Mouse (Mus musculus) megakaryocyte progenitor cell, adult 5-6 weeks (primary cell): ENCODE results near the gene Cox5b. TPM values are rescaled to one million over a fixed set of nuclear protein-coding genes. Genes with fewer than 3 reads are reported as not detected.
"Not testable (repeated sequence)": the region's sequence is repeated elsewhere in the genome, so short reads cannot be mapped to it uniquely, and the experiment has no call there.

Source experiments
- ATAC-seq: replicated peaks from 2 replicates; pipeline ENCODE4 v1.8.0; 2016; ENCODE audit warnings: mild to moderate bottlenecking, moderate TSS enrichment, inconsistent platforms; ENCODE audit not compliant: poor library complexity
- total RNA-seq, 2 experiments: library from RNA; stranded (forward) in 1 of 2; stranded (reverse) in 1 of 2; fragments of 157-497, 149-512 nt in 1 of 2; fragments of 200-1000 nt in 1 of 2; gene quantifications; 2 replicates each; pipeline versions ENCODE4 v1.2.3 to v1.2.4; 2015 to 2017

Cox5b gene
- total RNA-seq (2015) (534 and 624 TPM in 2 replicates), total RNA-seq (2017) (550 and 674 TPM in 2 replicates)

DNA sequence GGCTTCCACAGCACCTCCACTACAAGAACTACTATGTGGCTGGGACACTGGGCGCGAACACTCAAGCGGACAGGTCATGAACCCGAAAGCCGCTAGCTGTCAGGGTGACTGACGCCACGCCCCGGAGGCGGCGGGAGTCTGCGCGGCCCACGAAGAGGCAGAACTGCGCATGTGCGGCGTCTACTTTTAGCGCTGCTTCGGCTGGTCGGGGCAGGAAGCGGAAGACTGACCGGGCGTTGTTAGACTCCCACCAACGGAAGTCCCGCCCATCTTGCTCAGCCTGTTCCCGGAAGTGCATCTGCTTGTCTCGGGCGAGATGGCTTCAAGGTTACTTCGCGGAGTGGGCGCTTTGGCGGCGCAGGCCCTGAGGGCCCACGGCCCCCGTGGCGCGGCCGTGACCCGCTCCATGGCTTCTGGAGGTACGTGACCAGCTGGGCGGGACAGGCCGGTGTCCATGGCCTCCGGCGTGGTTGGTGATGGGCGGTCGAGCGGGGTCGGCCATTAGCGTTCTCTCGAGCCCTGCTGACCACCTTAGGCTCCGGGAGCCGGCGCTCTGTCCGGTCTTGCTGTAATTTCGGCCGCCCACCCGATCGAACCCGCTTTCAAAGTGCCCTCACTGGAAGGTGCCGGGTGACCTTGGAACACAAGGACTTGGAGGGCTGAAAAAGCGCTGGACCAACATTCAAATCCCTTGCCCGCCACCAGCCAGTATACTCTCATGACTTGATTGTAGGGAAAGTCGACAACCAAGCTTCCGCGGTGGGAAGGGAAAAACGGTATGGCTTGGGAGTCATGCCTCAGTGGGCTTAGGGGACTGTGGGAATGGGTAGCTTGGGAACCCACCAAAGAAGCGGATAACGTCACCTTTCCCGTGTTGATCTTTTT is at the start of gene Cox5b:
Gene Cox5b, plus strand, starts transcription at position 179 of the 885 bp plus-strand sequence.
- ATAC-seq, result peak; percentile 96

GRCm38 (mm10) chr1:36643957-36644614 is 47.2 kb upstream of the Cox5b start:
- peak; percentile 41 for ATAC-seq

DNA sequence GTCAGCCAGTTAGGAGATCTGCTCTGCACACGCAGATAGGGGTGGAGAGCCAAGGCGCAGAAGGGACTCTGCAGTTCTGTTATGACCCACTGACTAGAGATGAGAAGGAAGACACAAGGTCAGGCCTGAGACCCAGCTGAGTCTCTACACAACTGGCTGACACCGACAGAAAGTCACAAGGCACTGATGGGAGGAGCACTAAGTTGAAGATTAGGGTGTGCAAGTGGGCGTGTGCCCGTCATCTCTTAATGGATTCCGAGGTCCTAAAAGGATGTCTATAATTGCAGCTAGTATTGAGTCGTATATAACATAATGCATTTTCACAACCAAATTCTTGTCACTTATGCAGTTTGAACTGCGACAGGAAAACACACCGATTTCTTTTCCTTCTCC is 46.6 kb upstream of the Cox5b start:
- peak; percentile 38 for ATAC-seq

DNA sequence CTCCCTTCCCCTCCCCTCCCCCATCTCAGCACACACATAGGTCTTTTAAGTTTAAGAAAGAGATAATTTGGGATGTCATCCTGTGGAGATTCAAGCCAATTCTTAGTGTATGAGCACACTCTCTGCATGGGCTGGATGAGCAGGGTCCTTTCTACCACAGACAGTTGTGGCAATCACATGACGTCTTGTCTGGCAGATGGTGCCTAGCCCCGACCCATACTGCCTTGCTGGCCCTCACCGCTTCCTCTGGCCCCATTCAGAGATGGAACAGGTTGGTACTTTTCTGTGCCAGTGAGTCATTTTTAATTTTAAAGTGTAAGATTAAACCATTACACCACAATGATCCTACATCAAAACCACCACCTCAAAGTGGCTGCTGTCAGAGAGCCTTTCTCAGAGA is 45.0 kb upstream of the Cox5b start:
- ATAC-seq, result no peak

- ATAC-seq, result no peak
Measured at GRCm38 (mm10) chr1:36647631-36648030, 43.6 kb upstream of the Cox5b start.

DNA sequence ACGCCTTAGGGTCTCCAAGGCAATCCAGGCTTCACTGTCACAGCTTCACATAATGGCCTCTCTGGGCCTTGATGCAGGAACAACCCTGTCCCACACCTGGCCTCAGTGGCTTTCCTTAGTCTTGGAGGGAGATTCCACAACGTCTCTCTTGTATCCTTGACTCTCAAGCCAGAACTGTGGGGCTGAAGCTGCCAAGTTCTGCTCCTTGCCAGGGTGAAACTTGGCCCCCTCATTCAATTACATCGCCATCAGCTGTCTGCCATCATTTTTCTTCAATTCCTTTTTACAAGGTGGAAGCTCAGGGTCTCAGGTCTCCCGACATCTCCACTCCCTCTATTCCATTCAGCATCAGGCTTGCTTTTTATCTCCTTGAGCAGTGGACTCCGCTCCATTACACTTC is 36.2 kb upstream of the Cox5b start:
- no peak for ATAC-seq

DNA sequence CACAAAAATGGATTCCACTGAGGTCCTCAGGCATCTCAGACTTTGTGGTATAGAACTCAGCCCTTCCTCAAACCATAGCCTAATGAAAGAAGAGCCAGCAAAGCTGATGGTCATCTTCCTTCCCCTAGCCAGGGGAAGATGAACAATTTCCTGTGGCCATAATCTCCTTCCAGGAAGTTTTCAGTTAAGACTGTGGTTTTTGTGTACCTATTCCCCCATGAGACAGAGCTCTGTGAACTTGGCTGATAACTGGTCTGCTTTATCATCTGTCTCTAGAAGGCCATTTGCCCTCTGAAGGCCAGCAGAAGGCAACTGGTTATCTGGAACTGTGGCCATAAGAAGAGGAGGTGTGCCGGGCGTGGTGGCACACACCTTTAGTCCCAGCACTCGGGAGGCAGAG is 35.0 kb upstream of the Cox5b start:
- ATAC-seq, result no peak

- ATAC-seq, result peak; percentile 68
Measured at GRCm38 (mm10) chr1:36657658-36658415, 33.4 kb upstream of the Cox5b start.

GRCm38 (mm10) chr1:36658621-36659399 is 32.4 kb upstream of the Cox5b start:
- ATAC-seq, result peak; percentile 29

- peak; percentile 61 for ATAC-seq
Measured at GRCm38 (mm10) chr1:36664457-36664856, 26.8 kb upstream of the Cox5b start.

GRCm38 (mm10) chr1:36665165-36665723 is 26.0 kb upstream of the Cox5b start:
- ATAC-seq, result no peak

DNA sequence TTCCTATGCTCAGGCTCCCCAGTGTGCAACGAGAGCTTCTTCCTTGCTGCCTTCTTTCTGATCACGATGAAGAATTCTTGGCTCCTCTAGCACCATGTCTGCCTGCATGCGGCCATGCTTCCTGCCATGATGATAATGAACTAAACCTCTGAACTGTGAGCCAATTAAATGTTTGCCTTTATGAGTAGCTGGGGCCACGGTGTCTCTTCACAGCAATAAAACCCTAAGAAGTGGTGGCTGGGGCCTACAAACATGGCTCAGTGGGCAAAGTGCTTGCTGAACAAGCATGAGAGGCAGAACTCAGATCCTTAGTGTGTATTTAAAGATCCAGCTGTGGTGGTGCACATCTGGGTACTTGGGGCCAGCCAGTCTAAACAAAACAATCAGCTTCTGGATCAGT is 25.3 kb upstream of the Cox5b start:
- no peak for ATAC-seq

GRCm38 (mm10) chr1:36668007-36668406 is 23.2 kb upstream of the Cox5b start:
- not testable (repeated sequence) for ATAC-seq

GRCm38 (mm10) chr1:36670256-36670655 is 21.0 kb upstream of the Cox5b start:
- peak; percentile 91 for ATAC-seq

- no peak for ATAC-seq
Measured at GRCm38 (mm10) chr1:36671260-36671659, 20.0 kb upstream of the Cox5b start.

DNA sequence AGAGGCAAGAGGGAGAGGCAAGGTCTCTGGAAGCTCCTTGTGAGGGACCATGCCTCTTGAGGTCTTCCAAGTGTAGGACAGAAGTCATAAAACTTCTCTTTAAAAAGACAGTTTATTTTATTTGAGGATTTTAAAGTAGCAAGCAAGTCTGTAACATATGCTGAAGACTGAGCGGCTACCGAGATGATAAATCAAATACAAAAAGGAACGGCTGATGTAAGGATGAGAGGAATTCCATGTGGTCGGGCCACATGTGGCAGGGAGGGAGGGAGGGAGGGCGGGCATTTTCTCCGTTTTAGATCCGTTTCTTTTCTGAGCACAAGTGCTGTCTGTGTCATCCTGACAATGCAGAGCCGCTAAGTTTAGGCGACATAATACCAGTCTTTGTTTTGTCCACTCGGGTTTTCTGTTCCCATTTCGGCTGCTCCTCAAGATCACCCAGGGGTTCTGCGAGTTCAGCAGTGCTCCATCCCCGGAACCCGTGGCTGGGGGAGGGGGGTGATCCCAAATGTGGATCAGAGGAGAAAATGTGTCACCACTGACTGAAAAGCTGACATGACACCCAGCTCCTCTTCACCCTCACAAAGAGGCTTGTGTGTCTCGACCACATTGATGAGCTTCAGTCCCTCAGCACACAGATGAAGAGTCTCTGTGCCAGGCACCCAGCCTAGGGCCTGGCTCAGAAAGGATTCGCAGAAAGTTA is 18.4 kb upstream of the Cox5b start:
- no peak for ATAC-seq

DNA sequence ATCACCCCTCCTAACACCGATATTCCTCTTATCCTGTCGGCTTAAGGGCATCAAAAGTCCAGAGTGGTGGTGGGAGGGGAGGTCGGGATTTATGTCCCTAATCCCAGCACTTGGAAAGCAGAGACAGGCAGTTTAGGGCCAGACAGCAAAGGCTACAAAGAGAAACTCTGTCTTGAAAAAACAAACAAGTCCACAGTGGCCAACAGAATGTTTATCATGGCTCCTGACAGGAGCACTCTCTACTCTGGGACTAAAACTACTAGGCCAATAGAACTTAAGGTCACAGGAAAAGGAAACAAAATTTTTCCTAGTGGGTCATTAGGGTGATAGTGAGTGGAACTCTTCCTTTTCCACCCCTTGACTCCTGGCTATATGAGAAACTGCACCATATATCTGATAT is 16.3 kb upstream of the Cox5b start:
- ATAC-seq, result no peak

DNA sequence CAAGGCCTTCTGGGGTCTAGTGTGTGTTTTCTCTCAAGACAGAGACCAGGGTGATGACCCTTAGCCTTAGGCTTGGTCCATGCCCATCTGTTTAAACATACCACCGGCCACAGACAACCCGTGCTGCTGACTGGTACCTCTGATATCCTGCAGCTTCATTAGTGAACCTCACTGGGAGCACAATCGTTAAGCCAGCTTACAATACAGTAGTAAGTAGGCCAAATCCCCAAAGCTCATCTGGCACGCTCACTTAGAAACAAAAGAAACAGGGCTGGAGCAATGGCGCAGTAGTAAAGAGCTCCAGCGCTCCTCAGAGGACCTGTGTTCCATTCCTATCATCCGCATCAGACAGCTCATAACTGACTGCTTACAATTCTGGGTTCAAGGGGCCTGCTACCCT is 10.4 kb upstream of the Cox5b start:
- ATAC-seq, result no peak

DNA sequence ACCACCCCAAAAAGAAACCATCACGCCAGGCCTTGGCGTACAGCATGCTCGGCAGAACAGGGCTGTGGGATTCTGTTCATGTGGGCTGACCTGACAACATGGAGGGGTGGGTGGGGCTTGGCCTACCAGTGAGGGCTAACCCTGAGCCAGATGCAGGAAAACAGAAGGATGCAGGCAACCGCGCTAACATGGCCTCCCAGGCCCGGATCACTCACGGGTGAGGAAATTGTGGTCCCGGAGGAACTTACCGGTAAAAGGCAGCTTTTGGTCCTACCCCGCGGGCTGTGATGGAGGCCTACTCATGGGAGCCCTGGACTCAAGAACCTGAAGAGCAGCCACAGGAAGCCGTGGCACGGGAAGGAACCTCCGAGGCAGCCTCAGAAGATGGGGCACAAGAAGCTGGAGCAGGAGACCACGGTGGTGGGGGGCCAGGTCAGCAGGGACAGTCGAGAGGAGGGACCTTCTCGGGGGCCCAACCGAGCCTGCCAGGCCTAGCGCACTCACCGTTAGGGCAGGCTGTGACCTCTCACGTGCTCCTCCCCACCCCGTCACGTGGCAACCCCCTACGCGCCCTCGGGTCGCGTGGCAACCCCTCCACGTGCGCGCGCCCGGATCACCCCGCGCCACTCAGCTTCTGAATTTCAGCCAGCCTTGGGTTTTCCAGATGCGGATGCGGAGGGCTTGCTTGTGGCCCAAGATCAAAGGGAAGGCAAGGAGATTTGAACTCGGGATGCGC is 8.5 kb upstream of the Cox5b start, which contains the start of gene Fam178b:
Gene Fam178b, minus strand, starts transcription at position 564 of the 736 bp plus-strand sequence.
- no peak for ATAC-seq
